Mouse (Mus musculus): ENCODE measurements at regions not wholly inside any gene's neighbourhood (a gene's known extent, or its start where the extent isn't known, plus 50 kb on each side); places are given as distances from the start of the nearest gene placed in this dataset.
"Not testable (repeated sequence)": the region's sequence is repeated elsewhere in the genome, so short reads cannot be mapped to it uniquely, and the experiment has no call there.

- DNase-seq (ENCODE audit: low spot score): no peak
Measured at GRCm38 (mm10) chr14:46596696-46597359, 163.5 kb upstream of the Cdkn3 start.

GRCm38 (mm10) chr14:46594151-46594550 lies 166.2 kb upstream of the Cdkn3 start:
- no peak for DNase-seq (ENCODE audit: low spot score)

- no peak for DNase-seq (ENCODE audit: low spot score)
Measured at GRCm38 (mm10) chr14:46591753-46592359, 168.5 kb upstream of the Cdkn3 start.

- DNase-seq (ENCODE audit: low spot score): no peak
Measured at GRCm38 (mm10) chr14:46591211-46591610, 169.1 kb upstream of the Cdkn3 start.

- DNase-seq (ENCODE audit: low spot score): no peak
Measured at GRCm38 (mm10) chr14:46586093-46586492, 174.2 kb upstream of the Cdkn3 start.

- peak; percentile 66 for DNase-seq (ENCODE audit: low spot score)
Measured at GRCm38 (mm10) chr14:46578051-46579000, 182.0 kb upstream of the Cdkn3 start.

GRCm38 (mm10) chr14:46575889-46576288 lies 184.5 kb upstream of the Cdkn3 start:
- DNase-seq (ENCODE audit: low spot score): no peak

GRCm38 (mm10) chr14:46575414-46575813 lies 184.9 kb upstream of the Cdkn3 start:
- DNase-seq (ENCODE audit: low spot score): no peak

- DNase-seq (ENCODE audit: low spot score): no peak
Measured at GRCm38 (mm10) chr14:46573401-46573800, 182.9 kb upstream of the Bmp4 start.

- DNase-seq (ENCODE audit: low spot score): not testable (repeated sequence)
Measured at GRCm38 (mm10) chr14:46572972-46573371, 182.5 kb upstream of the Bmp4 start.

GRCm38 (mm10) chr14:46571841-46572240 lies 181.4 kb upstream of the Bmp4 start:
- no peak for DNase-seq (ENCODE audit: low spot score)

- DNase-seq (ENCODE audit: low spot score): no peak
Measured at GRCm38 (mm10) chr14:46569273-46569672, 178.8 kb upstream of the Bmp4 start.

GRCm38 (mm10) chr14:46567411-46567780 lies 176.9 kb upstream of the Bmp4 start:
- DNase-seq (ENCODE audit: low spot score): no peak

- no peak for DNase-seq (ENCODE audit: low spot score)
Measured at GRCm38 (mm10) chr14:46566681-46567410, 176.4 kb upstream of the Bmp4 start.

- DNase-seq (ENCODE audit: low spot score): peak; percentile 33
Measured at GRCm38 (mm10) chr14:46564998-46565397, 174.5 kb upstream of the Bmp4 start.

- DNase-seq (ENCODE audit: low spot score): no peak
Measured at GRCm38 (mm10) chr14:46562016-46562415, 171.5 kb upstream of the Bmp4 start.

- no peak for DNase-seq (ENCODE audit: low spot score)
Measured at GRCm38 (mm10) chr14:46553239-46553638, 162.8 kb upstream of the Bmp4 start.

- no peak for DNase-seq (ENCODE audit: low spot score)
Measured at GRCm38 (mm10) chr14:46546146-46546545, 155.7 kb upstream of the Bmp4 start.

GRCm38 (mm10) chr14:46539466-46540187 lies 149.2 kb upstream of the Bmp4 start:
- no peak for DNase-seq (ENCODE audit: low spot score)

GRCm38 (mm10) chr14:46536002-46536762 lies 145.7 kb upstream of the Bmp4 start:
- no peak for DNase-seq (ENCODE audit: low spot score)

Data from thymus, postnatal 0 days (tissue).